Mouse (Mus musculus) heart, embryonic 10.5 days (tissue): ENCODE data around the gene Zfp518b. TPM values are rescaled to one million over a fixed set of nuclear protein-coding genes. Genes with fewer than 3 reads are reported as not detected.

ENCODE experiments used
- DNase-seq: peaks from one replicate; pipeline ENCODE4 v3.0.0-alpha.2; 2017; ENCODE audit warnings: low spot score
- H3K27ac ChIP-seq: fragments of 300-500 bp; sonication (generic); 2 replicates; pipeline ENCODE4 v1.5.1; 2016; ENCODE audit warnings: mild to moderate bottlenecking
- H3K27me3 ChIP-seq: fragments of 300-500 bp; sonication (generic); 2 replicates; pipeline ENCODE4 v1.6.1; 2016; ENCODE audit warnings: mild to moderate bottlenecking; ENCODE audit not compliant: poor library complexity, insufficient read depth, severe bottlenecking
- H3K36me3 ChIP-seq: fragments of 300-500 bp; sonication (generic); 2 replicates; pipeline ENCODE4 v1.6.1; 2016; ENCODE audit warnings: mild to moderate bottlenecking, moderate library complexity
- H3K4me1 ChIP-seq: fragments of 300-500 bp; sonication (generic); 2 replicates; pipeline ENCODE4 v1.6.1; 2016; ENCODE audit warnings: mild to moderate bottlenecking
- H3K4me3 ChIP-seq: fragments of 300-500 bp; sonication (generic); 2 replicates; pipeline ENCODE4 v1.5.1; 2016; ENCODE audit warnings: mild to moderate bottlenecking, moderate library complexity
- H3K9me3 ChIP-seq: fragments of 300-500 bp; sonication (generic); 2 replicates; pipeline ENCODE4 v1.6.1; 2016; ENCODE audit warnings: mild to moderate bottlenecking, moderate library complexity
- whole genome bisulfite sequencing: fragments of 180-500 bp; shearing (Covaris S2); methylation state at CpG from one replicate; pipeline ENCODE4 v1.1.7; 2016; 5-methylcytosine and 5-hydroxymethylcytosine counted together
- polyA plus RNA-seq: library from polyadenylated mRNA; unstranded; fragments of >200 nt; fragmentation: Nextera tagmentation; extraction: Ambion mirVana; gene quantifications from 2 replicates; pipeline ENCODE4 v1.2.1, GENCODE M21; 2016

The Zfp518b gene
- polyA plus RNA-seq, 1 experiment from 2014 or later, result 18.1 TPM

- WGBS, result 66% methylated on average over 6 of the region's 6 CpGs
- H3K27me3 ChIP-seq, result no peaks in the 10 kb centered on the region
Observed at GRCm38 (mm10) chr5:38656204-38656603, 28.4 kb downstream of the Zfp518b start.

DNA sequence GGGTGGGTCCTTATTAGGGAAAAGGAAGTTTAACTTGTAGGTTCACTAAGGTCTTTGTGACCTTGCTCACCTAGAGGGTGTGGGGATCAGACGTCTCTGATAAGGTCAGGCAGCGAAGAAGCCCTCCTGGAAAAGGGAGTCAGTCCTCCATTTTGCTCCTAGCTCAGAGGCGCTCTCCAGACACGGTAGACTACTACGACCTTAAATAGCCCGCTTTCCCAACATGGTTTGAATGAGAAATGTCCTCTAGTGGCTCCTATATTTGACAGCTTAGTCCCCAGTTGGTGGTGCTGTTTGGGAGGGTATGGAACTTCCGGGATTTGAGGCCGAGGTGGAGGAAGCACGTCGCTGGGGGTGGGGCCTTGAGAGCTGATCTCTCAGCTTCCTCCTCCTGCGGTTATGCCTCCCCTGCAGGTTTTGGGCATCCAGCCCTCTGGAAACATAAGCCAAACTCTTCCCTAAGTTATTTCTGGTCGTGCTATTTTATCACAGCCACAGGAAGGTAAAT, 29.2 kb downstream of the Zfp518b start:
- 56% methylated on average over 12 of the region's 12 CpGs for WGBS

More at GRCm38 (mm10) chr5:38656204-38656603, 28.4 kb downstream of the Zfp518b start:
- Histone ChIP-seq H3K4me3 (no peak overlapping the region), H3K4me1 (no peaks in the 10 kb centered on the region), H3K36me3 (no peaks in the 10 kb centered on the region), H3K27ac (no peak overlapping the region), H3K9me3 (no peaks in the 10 kb centered on the region)
- DNase-seq, result no peak

GRCm38 (mm10) chr5:38654571-38654970, 30.1 kb downstream of the Zfp518b start:
- no peaks in the 10 kb centered on the region for H3K9me3 ChIP-seq
- H3K4me3 ChIP-seq, result no peak overlapping the region
- H3K36me3 ChIP-seq, result no peaks in the 10 kb centered on the region
- DNase-seq, result no peak
- WGBS, result 35% methylated on average over 1 of the region's 1 CpGs
- no peak overlapping the region for H3K27ac ChIP-seq
- no peaks in the 10 kb centered on the region for H3K4me1 ChIP-seq
- no peaks in the 10 kb centered on the region for H3K27me3 ChIP-seq

More for the DNA sequence above, 29.2 kb downstream of the Zfp518b start:
- Histone ChIP-seq H3K36me3 (no peaks in the 10 kb centered on the region), H3K27me3 (no peaks in the 10 kb centered on the region), H3K9me3 (no peaks in the 10 kb centered on the region), H3K4me3 (no peak overlapping the region), H3K4me1 (no peaks in the 10 kb centered on the region), H3K27ac (no peak overlapping the region)
- no peak for DNase-seq

GRCm38 (mm10) chr5:38653101-38653500, 31.5 kb downstream of the Zfp518b start:
- H3K9me3 ChIP-seq, result no peaks in the 10 kb centered on the region
- DNase-seq, result no peak
- no peaks in the 10 kb centered on the region for H3K4me1 ChIP-seq
- H3K27me3 ChIP-seq, result no peaks in the 10 kb centered on the region
- no peaks in the 10 kb centered on the region for H3K36me3 ChIP-seq
- H3K27ac ChIP-seq, result no peak overlapping the region
- no peak overlapping the region for H3K4me3 ChIP-seq
- WGBS, result 64% methylated on average over 2 of the region's 2 CpGs

DNA sequence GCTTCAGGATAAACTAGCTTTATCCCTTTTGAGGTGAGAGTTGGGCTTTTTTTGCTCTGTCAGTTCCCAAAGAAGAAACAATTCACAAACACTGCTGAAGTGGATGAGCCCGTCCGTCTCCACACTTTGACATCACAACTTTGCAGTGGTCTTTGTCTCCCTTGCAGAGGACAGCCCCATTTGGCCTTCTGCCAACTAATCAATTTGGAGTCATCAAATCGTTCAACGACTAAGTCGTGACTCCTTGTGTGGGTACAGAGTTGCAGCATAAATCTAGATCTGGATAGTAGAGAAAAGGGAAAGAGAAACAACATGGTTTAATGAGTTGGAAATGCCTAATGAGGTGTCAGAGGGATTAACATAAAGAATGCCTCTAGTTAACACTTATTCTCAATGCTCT, 33.2 kb downstream of the Zfp518b start:
- 73% methylated on average over 5 of the region's 5 CpGs for WGBS

DNA sequence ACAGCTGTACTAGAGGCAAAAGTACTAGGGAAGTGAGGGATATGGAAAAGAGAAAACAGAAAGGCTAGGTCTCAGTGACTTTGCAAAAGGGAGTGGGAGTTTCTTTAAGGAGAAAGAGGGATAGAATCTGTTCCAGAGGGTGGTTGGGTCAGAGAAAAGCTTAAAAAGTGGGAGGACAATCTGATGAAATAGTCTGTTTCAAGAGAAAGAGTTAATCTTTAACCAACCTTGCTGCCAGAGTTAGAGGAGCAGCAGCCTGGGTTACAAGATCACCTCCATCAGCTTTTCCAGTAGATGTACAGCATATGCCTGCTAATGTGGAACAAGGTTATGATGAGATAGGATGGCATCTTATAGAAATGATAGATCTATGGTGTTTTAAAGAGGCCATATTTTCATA, 43.1 kb downstream of the Zfp518b start:
- Histone ChIP-seq H3K27ac (no peak overlapping the region), H3K36me3 (no peaks in the 10 kb centered on the region), H3K4me1 (no peaks in the 10 kb centered on the region), H3K9me3 (no peaks in the 10 kb centered on the region), H3K4me3 (no peak overlapping the region), H3K27me3 (no peaks in the 10 kb centered on the region)
- no peak for DNase-seq

More for the DNA sequence above, 33.2 kb downstream of the Zfp518b start:
- no peaks in the 10 kb centered on the region for H3K4me1 ChIP-seq
- no peak for DNase-seq
- H3K9me3 ChIP-seq, result no peaks in the 10 kb centered on the region
- no peaks in the 10 kb centered on the region for H3K27me3 ChIP-seq
- no peak overlapping the region for H3K27ac ChIP-seq
- H3K4me3 ChIP-seq, result no peak overlapping the region
- no peaks in the 10 kb centered on the region for H3K36me3 ChIP-seq

DNA sequence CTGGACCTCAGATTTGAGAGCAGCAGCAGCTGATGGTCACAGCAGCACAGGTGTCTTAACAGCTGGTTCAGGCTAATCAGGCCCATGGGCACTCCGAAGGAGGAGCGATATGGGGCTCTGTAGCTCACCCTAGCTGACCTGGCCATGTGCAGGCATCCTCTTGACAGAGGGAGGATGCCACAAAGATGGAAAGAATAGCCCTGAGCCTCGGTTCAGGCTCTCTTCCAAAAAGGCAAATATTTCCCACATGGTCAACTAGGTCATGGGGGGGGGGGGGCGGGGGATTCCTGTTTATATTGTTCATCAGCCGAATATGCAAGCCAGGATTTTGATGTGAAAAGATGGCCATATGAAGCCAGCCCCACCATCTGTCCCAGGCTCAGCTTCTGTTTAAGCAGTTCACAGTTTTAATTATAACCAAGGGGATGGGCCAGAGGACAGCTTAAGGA, 48.3 kb downstream of the Zfp518b start:
- no peaks in the 10 kb centered on the region for H3K9me3 ChIP-seq

DNA sequence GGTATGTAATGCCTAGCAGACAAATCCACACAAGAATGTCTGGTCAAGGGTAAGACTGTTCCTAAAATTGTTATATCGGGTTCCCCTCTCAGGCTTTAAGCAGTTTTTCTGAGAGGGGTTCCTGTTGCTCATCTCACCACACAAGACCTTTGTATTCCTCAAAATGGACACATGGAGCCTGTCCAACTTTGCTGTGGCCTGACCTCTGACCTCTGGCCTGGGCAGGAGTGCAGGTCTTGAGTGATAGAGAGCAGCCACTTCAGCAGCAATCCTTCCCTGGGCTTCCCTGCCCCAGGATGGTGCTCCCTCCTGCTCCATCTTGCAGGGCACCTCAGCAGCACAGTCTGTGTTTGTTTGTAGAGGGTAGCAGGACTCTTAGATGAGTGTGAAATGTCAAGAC, 48.9 kb downstream of the Zfp518b start:
- DNase-seq, result no peak
- Histone ChIP-seq H3K4me3 (no peak overlapping the region), H3K27me3 (no peaks in the 10 kb centered on the region), H3K27ac (no peak overlapping the region), H3K4me1 (no peaks in the 10 kb centered on the region), H3K9me3 (no peaks in the 10 kb centered on the region), H3K36me3 (no peaks in the 10 kb centered on the region)
- WGBS, result 79% methylated on average over 1 of the region's 1 CpGs

More for the DNA sequence above, 48.3 kb downstream of the Zfp518b start:
- H3K27me3 ChIP-seq, result no peaks in the 10 kb centered on the region
- no peaks in the 10 kb centered on the region for H3K36me3 ChIP-seq
- H3K4me1 ChIP-seq, result no peaks in the 10 kb centered on the region
- no peak overlapping the region for H3K27ac ChIP-seq
- 84% methylated on average over 5 of the region's 5 CpGs for WGBS
- no peak for DNase-seq
- no peak overlapping the region for H3K4me3 ChIP-seq

GRCm38 (mm10) chr5:38634321-38635164, 50.1 kb downstream of the Zfp518b start:
- WGBS, result 74% methylated on average over 11 of the region's 11 CpGs
- H3K36me3 ChIP-seq, result no peaks in the 10 kb centered on the region
- no peak overlapping the region for H3K27ac ChIP-seq
- no peak for DNase-seq
- no peaks in the 10 kb centered on the region for H3K27me3 ChIP-seq
- no peaks in the 10 kb centered on the region for H3K4me1 ChIP-seq
- H3K4me3 ChIP-seq, result no peak overlapping the region
- no peaks in the 10 kb centered on the region for H3K9me3 ChIP-seq

GRCm38 (mm10) chr5:38632463-38633449, 51.9 kb downstream of the Zfp518b start:
- 62% methylated on average over 13 of the region's 13 CpGs for WGBS
- Histone ChIP-seq H3K4me1 (0 out of 2 replicates have a peak, but pooled peaks cover 4% of the 10 kb centered on the region), H3K27ac (no peak overlapping the region)

DNA sequence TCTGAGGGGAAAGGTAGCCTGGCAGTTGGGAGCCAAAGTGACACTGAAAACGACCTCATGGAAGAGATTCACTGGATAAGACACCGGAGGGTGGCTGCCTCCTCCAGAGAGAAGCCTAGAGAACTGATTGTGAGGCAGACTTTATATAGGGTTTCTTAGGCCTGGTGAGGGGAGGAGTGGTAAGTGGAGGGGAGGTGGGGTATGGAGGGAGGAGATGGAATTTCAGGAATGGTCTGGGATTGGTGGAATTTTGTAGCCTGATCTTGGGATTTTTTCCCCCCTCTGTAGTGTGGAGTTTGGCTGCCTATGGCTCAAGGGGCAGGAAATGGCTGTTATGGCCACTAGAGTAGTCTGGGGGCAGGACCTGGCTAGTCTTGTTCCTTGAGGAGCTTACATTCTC, 56.6 kb downstream of the Zfp518b start:
- H3K27me3 ChIP-seq, result no peaks in the 10 kb centered on the region
- WGBS, result 13% methylated on average over 2 of the region's 2 CpGs
- no peak for DNase-seq
- H3K4me3 ChIP-seq, result no peak overlapping the region
- H3K27ac ChIP-seq, result no peak overlapping the region
- H3K36me3 ChIP-seq, result no peaks in the 10 kb centered on the region
- no peaks in the 10 kb centered on the region for H3K9me3 ChIP-seq
- 0 out of 2 replicates have a peak, but pooled peaks cover 4% of the 10 kb centered on the region for H3K4me1 ChIP-seq

More at GRCm38 (mm10) chr5:38632463-38633449, 51.9 kb downstream of the Zfp518b start:
- DNase-seq, result peak; percentile 79
- no peaks in the 10 kb centered on the region for H3K27me3 ChIP-seq
- no peaks in the 10 kb centered on the region for H3K9me3 ChIP-seq
- no peaks in the 10 kb centered on the region for H3K36me3 ChIP-seq
- H3K4me3 ChIP-seq, result no peak overlapping the region

GRCm38 (mm10) chr5:38626883-38627282, 57.7 kb downstream of the Zfp518b start:
- no peaks in the 10 kb centered on the region for H3K27me3 ChIP-seq
- WGBS, result 65% methylated on average over 3 of the region's 3 CpGs
- DNase-seq, result no peak
- H3K4me1 ChIP-seq, result 0 out of 2 replicates have a peak, but pooled peaks cover 4% of the 10 kb centered on the region
- no peaks in the 10 kb centered on the region for H3K9me3 ChIP-seq
- no peak overlapping the region for H3K4me3 ChIP-seq
- H3K36me3 ChIP-seq, result no peaks in the 10 kb centered on the region
- no peak overlapping the region for H3K27ac ChIP-seq
